Mouse (Mus musculus) ES-E14 (cell line): ENCODE data around the gene B3gat3.

Experiments
- CHD2 ChIP-seq: IDR thresholded peaks from 2 replicates; pipeline ENCODE4 v1.6.1; 2014; ENCODE audit warnings: mild to moderate bottlenecking, low read depth, low read length, inconsistent platforms
- HCFC1 ChIP-seq: IDR thresholded peaks from 2 replicates; pipeline ENCODE4 v1.6.1; 2012; ENCODE audit warnings: low read length, inconsistent platforms, borderline replicate concordance; ENCODE audit not compliant: insufficient read depth
- ZC3H11A ChIP-seq: IDR thresholded peaks from 2 replicates; pipeline ENCODE4 v1.6.1; 2012; ENCODE audit warnings: low read depth, mild to moderate bottlenecking, inconsistent platforms, low read length, borderline replicate concordance
- ZNF384 ChIP-seq: IDR thresholded peaks from 2 replicates; pipeline ENCODE4 v1.6.1; 2012; ENCODE audit warnings: low read depth, low read length, inconsistent platforms

- TF ChIP-seq HCFC1 (no peak), CHD2 (no peak), ZC3H11A (no peak), ZNF384 (no peak)
Measured at GRCm38 (mm10) chr19:8899079-8899478, 21.1 kb upstream of the B3gat3 start.
